Mouse (Mus musculus) CD4-positive, CD25-positive, alpha-beta regulatory T cell, adult 2 months (primary cell): ENCODE measurements around the gene 2700081O15Rik.
"Not testable (repeated sequence)": the region's sequence is repeated elsewhere in the genome, so short reads cannot be mapped to it uniquely, and the experiment has no call there.

Experiments
- DNase-seq: peaks from one replicate; pipeline ENCODE4 v3.0.0-alpha.2; 2012; ENCODE audit warnings: low read depth, low spot score

The 2700081O15Rik gene

DNA sequence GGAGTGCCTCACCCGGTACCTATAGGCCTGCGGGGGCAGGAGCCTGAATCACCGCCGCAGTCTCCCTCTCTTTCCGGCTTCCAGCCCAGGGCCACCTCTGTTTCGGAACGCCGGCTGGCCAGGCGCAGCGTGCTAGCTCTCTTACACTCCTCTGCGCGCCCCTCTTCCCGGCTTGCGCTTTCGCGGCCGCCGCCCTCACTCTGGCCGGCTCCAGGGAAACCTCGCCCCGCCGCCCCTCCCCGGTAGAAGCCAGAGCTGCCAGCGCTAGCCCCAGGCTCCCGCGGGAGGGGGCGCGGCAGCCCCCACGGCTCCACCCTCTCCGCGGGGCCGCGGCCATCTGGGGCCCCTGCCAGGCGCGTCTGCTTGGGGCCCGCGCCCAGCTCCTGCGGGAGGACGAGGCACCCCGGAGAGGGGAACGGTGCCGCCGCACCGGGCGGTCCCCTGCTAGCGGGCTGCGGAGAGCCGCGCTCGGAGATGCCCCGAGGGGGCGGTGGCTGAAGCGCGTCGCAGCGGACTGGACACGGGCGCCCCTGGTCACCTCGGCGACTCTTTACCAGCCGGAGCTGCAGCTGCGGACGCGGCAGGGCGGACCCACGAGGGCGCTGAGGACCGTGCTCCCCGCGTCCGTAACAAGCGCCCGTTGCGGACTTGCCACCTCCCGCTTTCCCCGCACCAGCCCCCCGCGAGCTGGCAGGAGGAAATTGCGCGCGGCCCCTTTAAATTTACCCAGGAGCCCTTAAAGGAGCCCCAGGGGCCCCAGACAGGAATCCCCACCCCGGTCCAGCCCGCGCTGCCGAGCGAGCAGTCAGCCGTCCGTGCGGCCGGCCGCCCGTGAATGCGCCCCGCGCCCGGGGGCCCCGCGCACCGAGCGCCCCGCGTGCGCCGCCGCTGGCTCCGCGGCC lies at the start of gene 2700081O15Rik:
Gene 2700081O15Rik (plus strand): TSS at position 792 of the 902 bp plus-strand sequence.
- DNase-seq, result peak; percentile 41

DNA sequence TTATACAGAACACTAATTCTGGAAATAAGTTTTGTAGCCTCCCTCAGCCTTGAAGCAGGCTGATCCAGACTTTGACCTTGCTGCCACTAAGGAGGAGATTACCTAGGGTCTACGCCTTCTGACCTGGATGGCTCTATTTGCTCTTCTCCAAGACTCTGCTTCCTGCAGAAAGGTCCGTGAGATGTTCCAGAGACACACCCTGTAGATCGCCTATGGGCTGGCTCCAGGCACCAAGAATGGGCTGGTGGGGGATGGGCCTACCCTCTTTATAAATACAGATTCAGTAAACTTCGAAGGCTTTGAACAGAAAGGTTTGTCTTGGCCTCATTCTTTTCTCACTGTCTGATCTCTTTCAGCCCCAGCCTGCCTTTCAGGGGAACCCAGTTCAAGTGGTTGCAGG lies 48.0 kb upstream of the 2700081O15Rik start:
- not testable (repeated sequence) for DNase-seq

DNA sequence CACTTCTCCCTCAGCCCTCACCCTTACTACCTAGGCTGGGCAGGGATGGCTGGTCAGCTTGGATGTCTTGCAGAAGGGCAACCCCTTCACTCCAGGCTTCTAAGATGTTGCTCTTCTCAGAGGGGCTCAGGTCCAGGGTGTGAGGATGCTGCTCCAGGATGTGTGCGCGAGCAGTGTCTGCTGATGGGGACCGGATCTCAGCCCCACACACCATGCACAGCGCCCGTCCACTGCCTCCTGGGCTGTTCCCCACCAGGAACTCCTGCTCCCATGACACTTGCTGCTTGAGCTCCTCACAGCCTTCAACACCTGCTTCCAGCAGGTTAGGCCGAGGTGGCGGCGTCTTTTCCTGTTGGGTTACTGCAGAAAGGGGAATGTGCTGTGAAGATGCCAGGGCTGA lies 42.9 kb upstream of the 2700081O15Rik start:
- DNase-seq, result no peak

DNA sequence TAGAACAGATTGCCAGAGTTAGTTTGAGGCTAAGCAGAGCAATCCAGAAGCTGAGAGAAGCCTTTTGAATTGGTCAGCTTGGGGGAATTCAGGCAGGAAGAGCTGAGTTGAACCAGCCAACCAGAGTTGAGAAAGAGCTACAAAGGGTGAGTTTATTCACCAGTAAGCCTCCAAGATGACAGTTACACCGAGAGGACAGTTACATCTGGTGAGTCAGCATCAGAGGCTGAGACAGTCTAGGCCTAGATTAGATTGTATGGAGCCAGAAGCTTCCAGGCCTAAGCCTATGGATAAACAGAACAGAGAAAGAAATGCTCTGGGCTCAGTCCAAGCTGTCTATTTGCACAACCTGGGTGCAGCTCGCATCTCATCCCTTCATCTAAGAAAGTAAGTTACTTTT lies 39.8 kb upstream of the 2700081O15Rik start:
- no peak for DNase-seq

DNA sequence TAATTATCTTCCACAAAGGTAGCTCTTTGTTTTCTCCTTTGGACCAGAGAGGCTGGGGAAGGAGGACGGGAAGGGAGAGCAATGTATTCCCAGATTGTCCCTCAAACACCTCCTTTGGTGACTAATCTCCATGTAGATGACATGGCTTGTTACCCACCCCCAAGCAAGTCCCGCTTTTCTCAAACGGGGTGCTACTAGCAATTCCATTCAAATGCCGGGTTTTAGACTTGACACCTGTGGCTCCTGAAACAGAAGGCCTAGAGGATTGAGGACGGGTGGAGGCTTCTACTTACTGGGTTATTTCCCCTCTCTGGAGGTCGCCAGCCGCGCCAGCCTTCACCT lies 35.5 kb upstream of the 2700081O15Rik start:
- no peak for DNase-seq

DNA sequence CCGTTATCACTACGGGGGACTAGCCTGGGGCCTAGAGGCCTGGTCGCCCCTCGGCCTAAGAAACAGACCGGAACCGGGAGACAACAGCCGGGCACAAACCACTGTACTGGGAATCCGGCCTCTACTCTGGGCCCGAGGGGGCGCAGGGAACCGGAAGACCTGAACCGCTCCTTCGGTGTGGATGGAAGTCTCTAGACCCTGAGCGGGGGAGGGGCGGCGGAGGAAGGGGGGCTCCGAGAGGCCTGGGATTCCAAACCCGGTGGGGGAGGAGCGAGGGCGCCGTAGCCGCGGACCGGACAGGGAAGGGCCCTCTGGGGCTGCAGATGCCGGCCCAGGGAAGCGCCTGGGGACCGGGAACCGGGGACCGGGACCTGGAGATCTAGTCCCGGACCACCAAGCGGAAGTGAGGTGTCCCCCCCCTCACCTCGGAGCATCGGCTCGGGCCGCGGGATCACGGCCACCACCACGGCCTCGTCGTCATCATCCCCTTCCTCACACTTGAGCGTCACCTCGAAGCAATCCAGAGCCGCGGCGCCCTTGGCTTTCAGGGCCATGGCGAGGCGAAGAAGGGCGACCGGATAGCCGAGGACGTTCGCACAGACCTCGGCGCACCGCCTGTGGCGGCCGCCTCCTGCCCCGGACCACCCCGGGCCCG lies 35.0 kb upstream of the 2700081O15Rik start:
- peak; percentile 56 for DNase-seq

DNA sequence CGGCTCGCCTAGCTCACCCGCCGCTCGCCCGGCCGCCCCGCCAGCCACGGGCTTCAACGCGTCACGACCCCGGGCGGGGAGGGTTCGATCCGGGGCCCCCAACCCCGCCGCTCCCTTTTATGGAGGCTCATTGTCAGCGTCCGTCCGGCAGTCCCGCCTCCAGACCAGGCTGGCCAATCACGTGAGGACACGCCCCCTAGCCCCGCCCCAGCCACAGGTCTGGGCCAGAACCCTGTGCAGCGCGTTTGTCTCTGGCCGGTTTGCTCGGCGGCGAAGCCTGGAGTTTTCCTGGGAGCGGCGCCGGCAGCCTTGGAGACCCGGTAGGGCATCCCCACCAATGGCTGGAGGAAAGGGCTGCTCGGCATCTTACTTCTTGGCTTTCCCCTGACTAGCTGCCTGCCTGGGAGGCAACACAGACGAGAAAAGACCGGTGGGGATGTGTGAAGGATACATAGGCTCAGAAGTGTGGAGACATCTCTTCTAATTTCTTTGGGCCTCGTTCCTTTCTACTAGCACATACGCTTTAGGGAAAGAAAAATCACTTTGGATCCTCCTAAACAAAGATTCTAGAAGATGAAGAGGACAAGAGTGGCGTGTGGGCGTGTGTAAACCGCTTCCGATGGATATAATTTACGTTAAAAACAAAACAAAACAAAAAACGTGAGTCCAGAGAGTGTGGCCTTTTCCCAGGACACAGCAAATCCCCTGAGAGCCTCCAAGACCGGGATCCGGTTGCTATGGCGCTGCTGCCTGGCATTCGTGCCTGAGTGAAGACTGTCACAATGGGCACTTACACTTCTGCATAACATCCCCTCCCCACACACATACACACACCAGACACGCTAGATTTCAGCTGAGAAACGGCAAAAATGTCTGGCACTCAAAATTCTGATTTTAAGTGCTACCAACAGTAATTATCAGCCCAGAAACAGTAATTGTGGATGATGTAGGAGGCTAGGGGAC lies 34.2 kb upstream of the 2700081O15Rik start, which contains the start of gene Spindoc:
Gene Spindoc (minus strand): TSS at position 92 of the 963 bp plus-strand sequence.
- peak; percentile 95 for DNase-seq

DNA sequence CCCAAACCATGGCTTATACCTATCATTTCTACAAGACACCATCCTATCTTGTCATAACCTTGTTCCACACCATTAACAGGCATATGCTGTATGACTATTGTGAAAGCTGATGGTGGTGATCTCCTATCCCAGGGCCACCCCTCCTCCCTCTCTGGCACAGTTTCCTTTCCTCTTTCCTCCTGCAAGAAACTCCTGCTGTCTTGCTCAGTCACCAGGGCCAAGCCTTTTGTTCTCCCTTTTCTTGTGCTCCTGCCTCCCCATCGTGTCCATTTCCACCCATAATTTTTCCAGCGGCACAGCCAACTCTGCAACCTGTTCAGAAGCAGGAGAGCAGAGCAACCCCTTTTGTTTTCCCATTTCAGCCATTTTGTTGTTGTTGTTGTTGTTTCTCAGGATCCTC lies 31.4 kb upstream of the 2700081O15Rik start:
- no peak for DNase-seq

DNA sequence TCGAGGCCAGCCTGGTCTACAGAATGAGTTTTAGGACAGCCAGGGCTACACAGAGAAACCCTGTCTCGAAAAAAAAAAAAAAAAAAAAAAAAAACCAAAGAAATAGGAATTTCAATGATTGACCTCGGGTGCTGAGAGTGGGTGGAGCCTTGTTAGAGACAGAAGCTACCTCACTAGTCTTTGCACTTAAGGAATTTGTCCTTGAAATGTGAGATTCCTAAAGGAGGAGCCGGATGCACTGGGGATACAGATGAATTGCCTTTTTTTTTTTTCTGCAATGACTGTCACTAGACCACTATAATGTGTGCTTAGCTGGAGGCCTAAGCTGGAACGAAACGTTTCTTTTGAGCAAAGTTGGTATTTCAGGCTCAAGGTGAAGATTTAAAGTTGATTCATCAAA lies 28.9 kb upstream of the 2700081O15Rik start:
- no peak for DNase-seq

DNA sequence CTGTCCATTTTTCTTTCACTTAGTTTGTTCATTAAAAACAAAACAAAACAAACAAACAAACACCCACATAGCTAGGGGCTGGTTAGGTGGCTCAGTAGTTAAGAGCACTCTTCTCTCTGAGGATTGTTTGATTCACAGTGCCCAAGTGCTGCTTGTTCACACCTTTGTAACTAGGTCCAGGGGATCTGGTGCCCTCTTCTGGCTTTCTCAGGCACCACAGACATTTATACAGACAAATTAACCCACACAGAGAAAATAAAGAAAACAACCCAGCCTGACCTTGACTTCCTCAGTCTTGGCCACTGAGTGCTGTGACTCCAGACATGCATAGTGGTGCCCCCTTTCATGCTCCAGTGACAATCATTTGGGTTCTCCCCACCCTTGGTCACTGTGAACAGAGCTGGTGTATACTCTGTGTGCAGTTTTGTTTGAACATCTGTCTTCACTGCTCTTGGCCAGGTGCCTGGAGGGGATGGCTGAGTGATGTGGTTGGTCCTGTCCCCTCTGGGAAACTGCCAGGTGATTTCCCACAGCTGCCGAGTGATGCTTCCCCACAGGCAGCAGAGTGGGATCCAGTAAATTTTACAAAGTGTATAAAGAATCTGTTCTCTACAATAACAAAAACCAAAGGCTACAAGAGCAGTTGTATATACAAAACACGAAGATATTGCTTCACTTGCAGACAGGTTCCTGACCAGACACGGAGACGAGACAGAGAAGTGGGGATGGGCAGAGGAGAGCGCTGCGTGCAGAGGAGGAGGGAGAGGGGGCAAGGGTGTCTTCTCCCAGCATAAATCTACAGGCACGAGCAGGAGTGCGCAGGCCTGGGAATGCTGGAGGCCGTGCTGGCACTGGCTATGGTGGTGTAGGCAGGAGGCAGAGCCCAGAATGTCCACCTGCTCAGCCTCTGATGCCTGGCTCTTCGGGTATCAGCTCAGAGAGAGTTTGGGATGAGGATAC lies 20.3 kb upstream of the 2700081O15Rik start:
- peak; percentile 47 for DNase-seq

DNA sequence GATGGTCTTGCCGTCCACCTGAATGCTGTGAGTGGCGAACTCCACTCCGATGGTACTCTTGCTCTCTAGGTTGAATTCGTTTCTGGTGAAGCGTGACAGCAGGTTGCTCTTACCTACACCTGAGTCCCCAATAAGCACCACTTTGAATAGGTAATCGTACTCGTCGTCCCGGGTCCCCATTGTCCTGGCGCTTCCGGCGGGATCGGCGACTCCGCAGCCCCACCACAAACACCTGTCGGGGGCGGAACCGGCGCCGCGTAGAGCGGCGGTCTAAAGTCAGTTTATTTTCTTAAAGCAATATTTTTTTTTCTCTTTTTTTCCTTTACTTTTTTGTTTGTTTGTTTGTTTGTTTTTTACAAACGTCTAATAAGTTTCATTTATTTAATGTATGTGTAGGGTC lies 18.5 kb upstream of the 2700081O15Rik start:
- DNase-seq, result not testable (repeated sequence)

DNA sequence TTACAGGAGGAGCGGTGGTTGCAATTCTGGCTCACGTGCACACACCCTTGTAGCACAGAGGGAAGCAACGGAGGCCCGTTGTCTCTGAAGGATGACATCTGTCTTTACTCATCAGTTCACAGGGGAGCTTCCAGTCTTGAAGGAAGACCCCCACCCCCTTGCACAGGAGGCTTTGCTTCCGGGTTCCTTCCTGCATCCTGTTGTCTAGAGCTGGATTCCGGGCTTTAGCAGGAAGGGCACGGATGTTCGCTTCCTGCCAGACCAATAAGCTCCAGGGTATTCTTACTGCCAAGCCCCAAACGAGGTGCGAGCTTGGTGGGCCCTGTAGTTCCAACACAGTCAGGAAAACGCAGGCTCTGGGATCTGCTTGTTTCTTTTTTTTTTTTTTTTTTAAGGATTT lies 16.8 kb upstream of the 2700081O15Rik start:
- no peak for DNase-seq

DNA sequence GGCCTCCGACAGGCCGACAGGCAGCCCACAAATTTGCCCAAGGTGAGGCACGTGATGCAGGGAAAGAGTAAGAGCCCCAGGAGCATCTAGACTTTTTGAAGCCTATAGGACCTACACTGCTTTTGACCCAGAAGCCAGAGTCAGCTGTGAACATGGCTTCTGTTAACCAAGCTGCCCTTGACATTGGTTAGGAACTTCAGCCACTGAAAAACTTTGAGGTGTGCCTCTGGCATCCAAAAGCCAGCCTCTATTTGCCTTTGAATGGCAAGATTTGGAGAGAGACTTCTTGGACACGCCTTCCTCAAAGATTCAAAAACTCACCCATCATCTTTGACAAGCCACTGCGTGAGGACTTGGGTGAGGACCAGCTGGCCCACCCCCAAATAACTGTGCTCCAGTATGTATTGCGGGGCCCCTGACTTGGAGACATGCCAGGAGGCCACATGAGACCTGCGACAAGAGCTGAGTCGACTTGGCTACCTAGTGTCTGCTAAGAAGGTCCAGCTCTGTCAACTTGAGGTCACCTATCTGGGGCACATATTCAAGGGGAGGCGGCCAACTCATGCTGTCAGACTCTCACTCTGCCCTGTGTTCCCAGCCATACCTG lies 12.7 kb upstream of the 2700081O15Rik start:
- DNase-seq, result no peak

DNA sequence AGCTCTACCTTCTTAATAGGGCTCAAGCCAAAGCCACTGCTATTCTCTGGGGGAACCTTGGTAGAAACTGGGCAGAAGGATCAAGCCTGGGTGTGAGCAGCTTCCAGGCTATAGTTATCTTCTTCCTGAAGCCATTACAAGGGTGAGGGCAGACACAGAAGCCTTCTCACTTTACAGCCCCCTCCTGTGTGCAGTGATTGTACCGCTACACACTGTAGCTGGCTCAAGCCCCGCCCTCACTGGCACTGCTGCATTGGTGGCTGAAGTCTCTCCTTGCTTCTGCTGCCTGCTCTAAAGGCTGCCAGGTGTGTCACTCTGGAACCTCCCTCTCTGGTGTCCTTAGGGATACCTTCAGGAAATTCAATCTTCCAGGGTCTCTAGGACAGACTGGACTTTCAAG lies 5.1 kb upstream of the 2700081O15Rik start:
- no peak for DNase-seq

DNA sequence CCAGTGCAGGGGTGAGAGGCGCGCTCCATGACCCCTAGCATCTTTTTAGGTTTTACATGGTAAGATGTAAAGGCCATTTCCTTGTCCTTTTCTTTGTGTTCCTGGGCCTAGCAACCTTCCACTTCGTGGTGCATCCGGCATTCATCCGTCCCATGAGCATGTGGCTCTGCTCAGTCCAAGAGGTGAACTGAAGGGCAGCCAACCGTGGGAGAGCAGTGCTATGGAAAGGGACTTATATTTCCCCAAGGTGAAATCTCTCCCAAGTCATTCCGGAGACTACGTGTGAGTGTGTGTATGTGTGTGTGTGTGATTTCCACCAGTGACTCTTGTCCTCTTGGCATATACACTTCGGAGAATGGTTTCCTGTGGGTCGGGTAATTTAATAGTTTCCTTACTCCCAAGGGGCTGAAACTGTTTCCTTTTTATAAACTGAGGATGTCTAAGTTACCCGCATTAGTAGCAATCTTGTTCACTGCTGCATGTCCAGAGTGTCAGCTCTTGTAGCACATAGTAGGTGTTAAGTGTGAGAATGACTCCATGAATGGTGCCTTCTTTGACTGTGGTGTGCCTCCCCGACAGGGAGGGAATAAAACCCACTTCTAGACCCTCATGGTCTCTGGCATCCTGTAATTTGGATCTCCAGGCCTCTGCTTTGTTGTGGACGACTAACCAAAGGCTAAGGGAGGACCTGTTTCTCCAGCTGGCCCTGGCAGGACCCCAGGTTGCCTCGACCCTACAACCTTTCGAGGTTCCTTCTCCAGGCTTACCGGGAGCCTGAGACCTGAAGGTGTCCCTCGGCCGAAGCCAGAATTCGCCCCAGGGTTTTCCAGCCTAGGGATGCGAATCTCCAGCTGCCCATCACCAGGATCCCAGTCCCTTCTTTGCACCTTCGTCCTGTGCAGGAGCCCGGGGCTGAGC lies 1.2 kb upstream of the 2700081O15Rik start:
- DNase-seq, result no peak

DNA sequence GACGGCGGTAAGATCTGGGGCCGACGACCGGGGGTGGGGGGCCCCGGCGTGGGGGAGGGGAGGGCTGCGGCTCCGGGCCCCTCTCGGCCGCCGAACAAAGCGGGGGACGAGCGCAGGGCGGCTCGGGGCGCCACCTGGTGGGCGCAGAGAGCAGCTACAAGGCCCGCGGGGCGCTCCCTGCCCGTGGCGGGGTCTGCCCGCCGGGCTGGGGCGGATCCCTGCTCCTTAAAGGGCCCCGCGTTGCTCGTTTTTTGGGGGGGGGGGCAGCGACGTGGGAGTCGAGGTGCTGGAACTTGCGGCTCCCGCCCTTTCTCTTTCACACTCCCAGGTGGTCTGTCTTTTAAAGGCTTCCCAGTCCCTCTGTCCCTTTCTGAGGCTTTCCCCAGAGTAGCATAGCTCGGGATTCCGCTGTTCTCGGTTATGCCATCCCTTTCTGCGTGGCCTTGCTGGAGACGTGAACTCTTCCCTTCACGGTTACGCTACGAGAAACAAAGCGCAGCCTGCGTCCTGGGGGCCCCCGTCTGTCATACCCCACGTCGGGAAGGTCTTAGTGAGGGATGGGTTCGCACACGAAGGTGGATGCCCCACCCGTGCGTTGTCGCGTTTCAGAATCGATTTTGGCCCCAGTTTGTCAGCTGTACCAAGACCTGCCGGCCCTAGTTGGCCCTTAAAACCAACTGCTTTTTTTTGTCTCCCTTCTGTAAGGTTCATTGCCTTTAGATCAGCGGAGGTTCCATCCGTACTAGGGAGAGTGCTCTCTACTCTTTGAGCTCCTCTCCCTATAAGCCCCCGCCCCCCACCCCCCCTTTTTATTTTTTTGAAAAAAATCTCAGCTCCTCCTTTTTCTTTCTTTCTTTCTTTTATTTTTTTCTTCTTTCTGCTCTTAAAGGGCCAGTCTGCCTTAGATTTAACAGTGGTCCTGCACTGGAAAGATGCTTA lies 755 bp downstream of the 2700081O15Rik start:
- peak; percentile 84 for DNase-seq

DNA sequence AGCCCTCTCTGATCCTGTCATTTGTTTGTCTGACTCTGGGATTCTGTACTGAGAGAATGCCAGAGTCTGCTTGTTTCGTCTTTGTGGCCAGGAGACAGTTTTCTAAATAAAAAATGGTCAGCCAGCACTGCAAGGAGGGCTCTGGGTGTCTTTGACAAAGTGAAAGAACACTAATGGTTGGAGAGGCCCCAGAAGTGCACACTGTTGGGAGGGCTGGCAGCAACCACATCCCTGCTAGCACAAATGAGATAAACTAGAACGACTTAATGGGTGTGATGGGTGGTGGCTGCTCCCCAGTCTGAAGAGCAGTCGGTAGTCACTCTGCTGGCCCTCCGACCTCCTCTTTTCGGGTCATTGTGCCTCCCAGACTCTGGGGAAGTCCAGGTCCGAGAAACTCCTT lies 1.7 kb downstream of the 2700081O15Rik start:
- DNase-seq, result no peak

DNA sequence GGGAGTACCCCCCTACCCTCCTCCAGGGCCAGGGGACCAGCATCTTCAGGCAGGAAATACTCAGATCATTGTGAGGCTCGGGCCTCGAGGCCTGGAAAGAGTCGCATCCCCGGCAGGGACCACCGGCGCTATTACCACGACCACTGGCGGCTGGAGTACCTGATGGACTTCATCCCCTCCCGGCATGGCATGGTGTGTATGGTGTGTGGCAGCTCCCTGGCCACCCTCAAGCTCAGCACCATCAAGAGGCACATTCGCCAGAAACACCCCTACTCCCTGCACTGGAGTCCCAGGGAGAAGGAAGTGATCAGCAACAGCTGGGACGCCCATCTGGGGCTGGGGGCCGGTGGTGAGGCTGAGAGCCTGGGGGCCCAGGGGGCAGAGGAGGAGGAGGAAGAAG lies 2.7 kb downstream of the 2700081O15Rik start:
- no peak for DNase-seq
